Mouse (Mus musculus) ES-Bruce4 (cell line): ENCODE results near the gene Rplp0. TPM values are rescaled to one million over a fixed set of nuclear protein-coding genes. Genes with fewer than 3 reads are reported as not detected.

ENCODE experiments used
- H3K27ac ChIP-seq: 2 replicates; pipeline ENCODE4 v1.5.1; 2012; ENCODE audit warnings: low read length, inconsistent platforms; ENCODE audit not compliant: insufficient read depth
- H3K27me3 ChIP-seq: 2 replicates; pipeline ENCODE4 v1.6.1; 2012; ENCODE audit warnings: mild to moderate bottlenecking, low read length, inconsistent platforms; ENCODE audit not compliant: control insufficient read depth, poor library complexity, insufficient read depth, severe bottlenecking
- H3K36me3 ChIP-seq: 2 replicates; pipeline ENCODE4 v1.6.1; 2012; ENCODE audit warnings: inconsistent platforms, mild to moderate bottlenecking, low read length, moderate library complexity; ENCODE audit not compliant: control insufficient read depth, poor library complexity, insufficient read depth, severe bottlenecking
- H3K4me1 ChIP-seq: one replicate; pipeline ENCODE4 v1.8.1; 2011; ENCODE audit warnings: low read length; ENCODE audit not compliant: control insufficient read depth, insufficient read depth
- H3K4me3 ChIP-seq: 2 replicates; pipeline ENCODE4 v1.5.1; 2011; ENCODE audit warnings: low read depth, mild to moderate bottlenecking, low read length
- H3K9ac ChIP-seq: 2 replicates; pipeline ENCODE4 v1.6.1; 2012; ENCODE audit warnings: low read depth, mild to moderate bottlenecking, inconsistent platforms; ENCODE audit not compliant: poor library complexity, severe bottlenecking
- H3K9me3 ChIP-seq: replicated peaks from 2 replicates; pipeline ENCODE4 v1.6.1; 2012; ENCODE audit warnings: mild to moderate bottlenecking, low read length, inconsistent platforms; ENCODE audit not compliant: control insufficient read depth, poor library complexity, insufficient read depth, severe bottlenecking
- CTCF ChIP-seq: IDR thresholded peaks from one replicate; pipeline ENCODE4 v1.8.1; 2011; ENCODE audit warnings: low read depth, low read length
- EP300 ChIP-seq: IDR thresholded peaks from 2 replicates; pipeline ENCODE4 v1.6.1; 2011; ENCODE audit warnings: low read depth, low read length; ENCODE audit not compliant: insufficient read depth
- POLR2A ChIP-seq: IDR thresholded peaks from one replicate; pipeline ENCODE4 v1.8.1; 2011; ENCODE audit warnings: low read length; ENCODE audit not compliant: insufficient read depth
- polyA plus RNA-seq: library from polyadenylated mRNA; stranded (reverse); fragments of >200 nt; gene quantifications from 2 replicates; pipeline ENCODE4 v1.2.4, GENCODE M21; 2011; ENCODE audit warnings: low read depth; ENCODE audit not compliant: missing spikeins, insufficient read depth, insufficient read length

Rplp0 gene
- polyA plus RNA-seq, 1 experiment = 3,041 TPM

DNA sequence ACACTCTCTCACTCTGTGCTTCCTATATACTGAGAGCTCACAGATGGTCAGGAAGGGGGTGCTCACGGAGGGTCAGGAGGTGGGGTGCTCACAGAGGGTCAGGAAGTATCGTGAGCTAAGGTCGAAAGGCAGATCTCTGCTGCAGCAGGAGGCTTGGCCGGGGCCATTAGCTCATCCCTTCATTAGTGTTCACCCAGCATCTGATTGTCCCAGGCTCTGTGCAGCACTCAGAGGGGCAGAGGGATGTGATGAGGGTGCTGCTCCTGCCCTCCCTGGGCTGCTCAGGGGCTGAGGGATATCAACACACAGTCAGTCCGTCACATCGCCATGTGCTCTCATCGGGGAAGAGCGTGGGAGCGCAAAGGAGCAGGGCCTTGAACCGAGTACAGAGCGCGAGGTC is 34.8 kb upstream of the Rplp0 start:
- no peaks in the 10 kb centered on the region for H3K36me3 ChIP-seq
- TF ChIP-seq POLR2A = no peak
- no peak for TF ChIP-seq EP300
- TF ChIP-seq CTCF = no peak
- no peak overlapping the region for H3K4me3 ChIP-seq
- no peaks in the 10 kb centered on the region for H3K27me3 ChIP-seq
- no peaks in the 10 kb centered on the region for H3K9me3 ChIP-seq
- no peak overlapping the region for H3K9ac ChIP-seq
- no peak overlapping the region for H3K27ac ChIP-seq
- H3K4me1 ChIP-seq = peaks cover 4% of the 10 kb centered on the region

DNA sequence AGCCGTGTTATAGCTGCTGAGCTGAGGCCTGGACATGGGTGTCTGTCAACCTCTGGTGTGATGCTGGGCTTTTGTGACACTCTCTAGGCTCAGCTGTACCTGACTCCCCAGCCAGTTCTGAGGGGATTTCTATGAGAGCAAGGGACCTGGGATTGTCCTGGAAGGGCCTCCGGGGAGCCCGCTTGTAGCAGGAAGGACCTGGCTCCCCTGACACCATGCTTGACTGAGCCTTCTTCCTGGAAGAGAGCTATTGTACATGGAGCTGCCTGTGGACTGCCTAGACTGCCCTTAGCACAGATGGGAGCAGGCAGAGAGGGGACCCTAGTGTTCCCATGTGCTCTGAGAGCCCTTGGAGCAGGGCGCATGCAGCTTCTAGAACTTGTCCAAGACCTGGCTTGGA is 33.9 kb upstream of the Rplp0 start:
- Histone ChIP-seq H3K9ac (no peak overlapping the region), H3K4me1 (peaks cover 6% of the 10 kb centered on the region), H3K9me3 (no peaks in the 10 kb centered on the region), H3K4me3 (no peak overlapping the region), H3K36me3 (no peaks in the 10 kb centered on the region), H3K27me3 (no peaks in the 10 kb centered on the region), H3K27ac (no peak overlapping the region)
- TF ChIP-seq POLR2A = no peak
- no peak for TF ChIP-seq CTCF
- TF ChIP-seq EP300 = no peak

DNA sequence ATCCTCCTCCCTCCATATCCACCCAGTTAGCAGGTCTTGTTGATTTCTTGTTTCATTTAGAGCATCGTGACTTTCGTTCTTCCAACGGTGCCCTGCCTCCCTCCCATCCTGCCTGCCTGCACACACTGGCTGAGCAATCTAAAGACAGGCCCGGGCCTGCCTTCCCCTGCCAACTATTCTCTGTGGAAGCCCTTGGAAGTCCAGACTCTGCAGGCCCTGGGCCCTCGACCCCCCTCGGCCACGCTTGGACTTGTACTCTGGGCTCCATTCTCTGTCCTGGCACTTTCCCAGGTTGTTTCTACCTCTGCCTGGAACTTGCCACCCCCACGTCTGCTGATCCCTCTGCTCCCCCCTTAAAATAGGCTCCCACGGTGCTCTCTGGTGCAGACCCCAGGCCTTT is 33.3 kb upstream of the Rplp0 start:
- Histone ChIP-seq H3K4me1 (peaks cover 7% of the 10 kb centered on the region), H3K9ac (no peak overlapping the region), H3K36me3 (no peaks in the 10 kb centered on the region), H3K9me3 (no peaks in the 10 kb centered on the region), H3K4me3 (no peak overlapping the region), H3K27ac (no peak overlapping the region), H3K27me3 (no peaks in the 10 kb centered on the region)
- TF ChIP-seq EP300 (no peak), CTCF (no peak), POLR2A (no peak)

DNA sequence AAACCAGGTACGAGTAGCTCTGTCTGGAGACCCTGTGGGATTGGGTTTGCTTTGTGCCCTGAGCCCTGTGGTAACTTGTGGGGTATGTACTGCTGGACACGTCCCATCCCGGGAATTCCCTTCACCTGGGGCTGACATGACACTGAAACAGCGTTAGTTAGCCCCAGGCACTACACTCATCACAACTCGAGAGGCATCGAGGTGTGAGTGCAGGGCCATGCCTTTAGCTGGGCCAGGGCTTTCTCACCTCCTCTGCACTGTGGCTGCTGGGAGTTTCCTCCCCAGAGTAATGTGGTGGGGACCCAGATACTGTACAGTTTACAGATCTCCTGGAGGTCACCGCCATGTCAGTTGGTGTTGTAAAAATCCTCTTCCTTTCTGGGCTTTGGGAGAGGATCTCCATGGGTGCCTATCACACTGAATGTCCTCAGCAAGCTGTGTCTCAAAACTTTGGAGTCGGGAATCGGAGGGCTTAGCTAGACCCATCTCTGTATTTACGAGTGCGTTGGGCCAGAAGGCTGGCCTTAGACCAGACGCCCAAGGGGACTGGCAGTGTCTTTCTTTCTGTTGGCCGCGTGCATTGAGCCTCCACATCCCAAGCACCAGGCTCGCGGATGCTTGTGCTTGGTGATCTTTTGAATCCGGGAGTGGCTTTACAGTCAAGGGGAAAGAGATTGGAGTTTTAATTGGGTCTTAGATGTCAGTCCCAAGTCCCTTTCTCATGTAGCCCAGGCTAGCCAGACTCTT is 32.6 kb upstream of the Rplp0 start:
- Histone ChIP-seq H3K4me1 (peaks cover 4% of the 10 kb centered on the region), H3K4me3 (no peak overlapping the region)

DNA sequence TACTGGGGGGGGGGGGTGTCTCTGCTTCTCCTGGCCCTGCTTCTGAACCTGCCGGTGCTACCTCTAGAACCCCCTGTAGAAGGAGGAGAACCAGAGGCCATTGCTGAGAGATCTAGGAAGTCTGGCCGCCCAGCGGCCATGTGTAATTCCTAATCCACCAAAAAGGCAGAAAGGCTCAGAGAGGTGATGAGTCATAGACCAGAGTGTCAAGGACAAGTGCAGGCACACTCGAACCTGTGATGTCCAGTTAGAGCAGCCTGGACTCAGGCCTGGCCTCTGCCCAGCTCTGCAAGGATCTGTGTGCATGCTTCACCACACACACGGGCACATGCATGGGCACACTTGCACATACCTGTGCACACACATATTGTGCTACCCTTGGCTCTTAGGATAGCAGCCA is 31.1 kb upstream of the Rplp0 start:
- Histone ChIP-seq H3K9me3 (no peaks in the 10 kb centered on the region), H3K4me1 (peaks cover 6% of the 10 kb centered on the region)

More for the DNA sequence above, 32.6 kb upstream of the Rplp0 start:
- no peak overlapping the region for H3K27ac ChIP-seq
- TF ChIP-seq POLR2A (no peak), EP300 (no peak), CTCF (no peak)
- no peaks in the 10 kb centered on the region for H3K36me3 ChIP-seq
- no peaks in the 10 kb centered on the region for H3K9me3 ChIP-seq
- H3K27me3 ChIP-seq = no peaks in the 10 kb centered on the region
- no peak overlapping the region for H3K9ac ChIP-seq

DNA sequence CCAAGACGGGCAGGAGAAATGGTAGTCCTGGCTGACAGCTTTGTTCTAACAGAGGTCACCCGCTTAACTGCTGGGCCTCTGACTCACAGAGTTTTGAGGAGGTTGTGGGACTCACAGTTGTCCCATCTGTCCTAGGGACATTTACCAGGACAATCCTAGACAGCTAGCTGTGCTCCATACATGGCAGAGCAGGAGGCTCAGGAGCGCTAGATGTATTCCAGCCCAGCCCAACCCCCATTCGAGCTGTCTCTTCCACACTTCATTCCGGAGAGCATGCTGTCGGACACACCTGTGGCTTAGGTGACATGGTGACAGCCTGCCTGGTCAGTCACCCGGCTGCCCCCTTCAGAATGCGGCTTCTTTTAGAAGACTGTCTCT is 29.9 kb upstream of the Rplp0 start:
- no peak overlapping the region for H3K9ac ChIP-seq
- no peaks in the 10 kb centered on the region for H3K36me3 ChIP-seq
- no peak overlapping the region for H3K27ac ChIP-seq
- no peak for TF ChIP-seq POLR2A
- TF ChIP-seq CTCF = no peak
- TF ChIP-seq EP300 = no peak
- H3K4me1 ChIP-seq = peaks cover 8% of the 10 kb centered on the region
- no peak overlapping the region for H3K4me3 ChIP-seq
- H3K27me3 ChIP-seq = no peaks in the 10 kb centered on the region
- no peaks in the 10 kb centered on the region for H3K9me3 ChIP-seq

More for the DNA sequence above, 31.1 kb upstream of the Rplp0 start:
- H3K36me3 ChIP-seq = no peaks in the 10 kb centered on the region
- no peak overlapping the region for H3K4me3 ChIP-seq
- no peaks in the 10 kb centered on the region for H3K27me3 ChIP-seq
- TF ChIP-seq CTCF (no peak), POLR2A (no peak), EP300 (no peak)
- H3K27ac ChIP-seq = no peak overlapping the region
- no peak overlapping the region for H3K9ac ChIP-seq
